Mouse (Mus musculus): ENCODE measurements at regions not wholly inside any gene's neighbourhood (a gene's known extent, or its start where the extent isn't known, plus 50 kb on each side); places are given as distances from the start of the nearest gene placed in this dataset.

GRCm38 (mm10) chr8:87214962-87215361, 257.4 kb downstream of the Cbln1 start:
- H3K9ac ChIP-seq (ENCODE audit: low read depth, poor library complexity, severe bottlenecking) = no peak overlapping the region
- no peak overlapping the region for H3K27ac ChIP-seq (ENCODE audit: insufficient read depth, low read length)
- no peak overlapping the region for H3K4me3 ChIP-seq (ENCODE audit: low read depth, low read length)
- H3K4me1 ChIP-seq (ENCODE audit: control insufficient read depth, insufficient read depth, low read length) = no peaks in the 10 kb centered on the region
- H3K9me3 ChIP-seq (replicated peaks; ENCODE audit: control insufficient read depth, insufficient read depth, low read length, poor library complexity, severe bottlenecking) = no peaks in the 10 kb centered on the region
- no peak for TF ChIP-seq EP300 (IDR thresholded peaks at IDR 0.05; ENCODE audit: insufficient read depth, low read depth, low read length)
- TF ChIP-seq POLR2A (IDR thresholded peaks at IDR 0.05; ENCODE audit: insufficient read depth, low read length) = no peak
- no peak for TF ChIP-seq CTCF (IDR thresholded peaks at IDR 0.05; ENCODE audit: low read depth, low read length)
- H3K36me3 ChIP-seq (ENCODE audit: control insufficient read depth, insufficient read depth, low read length, poor library complexity, severe bottlenecking) = no peaks in the 10 kb centered on the region
- no peaks in the 10 kb centered on the region for H3K27me3 ChIP-seq (ENCODE audit: control insufficient read depth, insufficient read depth, low read length, poor library complexity, severe bottlenecking)

GRCm38 (mm10) chr8:87210546-87210945, 261.9 kb downstream of the Cbln1 start:
- no peaks in the 10 kb centered on the region for H3K9me3 ChIP-seq (replicated peaks; ENCODE audit: control insufficient read depth, insufficient read depth, low read length, poor library complexity, severe bottlenecking)
- no peak overlapping the region for H3K9ac ChIP-seq (ENCODE audit: low read depth, poor library complexity, severe bottlenecking)
- H3K27me3 ChIP-seq (ENCODE audit: control insufficient read depth, insufficient read depth, low read length, poor library complexity, severe bottlenecking) = no peaks in the 10 kb centered on the region
- no peaks in the 10 kb centered on the region for H3K36me3 ChIP-seq (ENCODE audit: control insufficient read depth, insufficient read depth, low read length, poor library complexity, severe bottlenecking)
- H3K4me1 ChIP-seq (ENCODE audit: control insufficient read depth, insufficient read depth, low read length) = no peaks in the 10 kb centered on the region
- H3K27ac ChIP-seq (ENCODE audit: insufficient read depth, low read length) = no peak overlapping the region
- no peak for TF ChIP-seq CTCF (IDR thresholded peaks at IDR 0.05; ENCODE audit: low read depth, low read length)
- no peak for TF ChIP-seq EP300 (IDR thresholded peaks at IDR 0.05; ENCODE audit: insufficient read depth, low read depth, low read length)
- no peak for TF ChIP-seq POLR2A (IDR thresholded peaks at IDR 0.05; ENCODE audit: insufficient read depth, low read length)
- H3K4me3 ChIP-seq (ENCODE audit: low read depth, low read length) = no peak overlapping the region

- Histone ChIP-seq H3K27ac (ENCODE audit: insufficient read depth, low read length) (no peak overlapping the region), H3K4me1 (ENCODE audit: control insufficient read depth, insufficient read depth, low read length) (no peaks in the 10 kb centered on the region)
- TF ChIP-seq EP300 (IDR thresholded peaks at IDR 0.05; ENCODE audit: insufficient read depth, low read depth, low read length) = no peak
- TF ChIP-seq CTCF (IDR thresholded peaks at IDR 0.05; ENCODE audit: low read depth, low read length) = no peak
- no peak for TF ChIP-seq POLR2A (IDR thresholded peaks at IDR 0.05; ENCODE audit: insufficient read depth, low read length)
Observed at GRCm38 (mm10) chr8:87209295-87209694, 263.1 kb downstream of the Cbln1 start.

GRCm38 (mm10) chr8:87208036-87208435, 264.4 kb downstream of the Cbln1 start:
- Histone ChIP-seq H3K4me1 (ENCODE audit: control insufficient read depth, insufficient read depth, low read length) (no peaks in the 10 kb centered on the region), H3K27ac (ENCODE audit: insufficient read depth, low read length) (no peak overlapping the region), H3K4me3 (ENCODE audit: low read depth, low read length) (no peak overlapping the region), H3K9ac (ENCODE audit: low read depth, poor library complexity, severe bottlenecking) (no peak overlapping the region), H3K9me3 (replicated peaks; ENCODE audit: control insufficient read depth, insufficient read depth, low read length, poor library complexity, severe bottlenecking) (no peaks in the 10 kb centered on the region), H3K36me3 (ENCODE audit: control insufficient read depth, insufficient read depth, low read length, poor library complexity, severe bottlenecking) (no peaks in the 10 kb centered on the region), H3K27me3 (ENCODE audit: control insufficient read depth, insufficient read depth, low read length, poor library complexity, severe bottlenecking) (no peaks in the 10 kb centered on the region)
- TF ChIP-seq CTCF (IDR thresholded peaks at IDR 0.05; ENCODE audit: low read depth, low read length) = no peak
- no peak for TF ChIP-seq POLR2A (IDR thresholded peaks at IDR 0.05; ENCODE audit: insufficient read depth, low read length)
- no peak for TF ChIP-seq EP300 (IDR thresholded peaks at IDR 0.05; ENCODE audit: insufficient read depth, low read depth, low read length)

More at GRCm38 (mm10) chr8:87209295-87209694, 263.1 kb downstream of the Cbln1 start:
- Histone ChIP-seq H3K9ac (ENCODE audit: low read depth, poor library complexity, severe bottlenecking) (no peak overlapping the region), H3K9me3 (replicated peaks; ENCODE audit: control insufficient read depth, insufficient read depth, low read length, poor library complexity, severe bottlenecking) (no peaks in the 10 kb centered on the region), H3K36me3 (ENCODE audit: control insufficient read depth, insufficient read depth, low read length, poor library complexity, severe bottlenecking) (no peaks in the 10 kb centered on the region), H3K4me3 (ENCODE audit: low read depth, low read length) (no peak overlapping the region), H3K27me3 (ENCODE audit: control insufficient read depth, insufficient read depth, low read length, poor library complexity, severe bottlenecking) (no peaks in the 10 kb centered on the region)

- Histone ChIP-seq H3K36me3 (ENCODE audit: control insufficient read depth, insufficient read depth, low read length, poor library complexity, severe bottlenecking) (no peaks in the 10 kb centered on the region), H3K4me3 (ENCODE audit: low read depth, low read length) (no peak overlapping the region), H3K27me3 (ENCODE audit: control insufficient read depth, insufficient read depth, low read length, poor library complexity, severe bottlenecking) (no peaks in the 10 kb centered on the region), H3K9me3 (replicated peaks; ENCODE audit: control insufficient read depth, insufficient read depth, low read length, poor library complexity, severe bottlenecking) (no peaks in the 10 kb centered on the region), H3K9ac (ENCODE audit: low read depth, poor library complexity, severe bottlenecking) (no peak overlapping the region), H3K4me1 (ENCODE audit: control insufficient read depth, insufficient read depth, low read length) (no peaks in the 10 kb centered on the region), H3K27ac (ENCODE audit: insufficient read depth, low read length) (no peak overlapping the region)
- TF ChIP-seq POLR2A (IDR thresholded peaks at IDR 0.05; ENCODE audit: insufficient read depth, low read length) = no peak
- no peak for TF ChIP-seq EP300 (IDR thresholded peaks at IDR 0.05; ENCODE audit: insufficient read depth, low read depth, low read length)
- TF ChIP-seq CTCF (IDR thresholded peaks at IDR 0.05; ENCODE audit: low read depth, low read length) = no peak
Observed at GRCm38 (mm10) chr8:87202639-87203160, 269.7 kb downstream of the Cbln1 start.

- no peak overlapping the region for H3K27ac ChIP-seq (ENCODE audit: insufficient read depth, low read length)
Observed at GRCm38 (mm10) chr8:87199461-87200131, 272.8 kb downstream of the Cbln1 start.

More at GRCm38 (mm10) chr8:87199461-87200131, 272.8 kb downstream of the Cbln1 start:
- TF ChIP-seq POLR2A (IDR thresholded peaks at IDR 0.05; ENCODE audit: insufficient read depth, low read length) (no peak), CTCF (IDR thresholded peaks at IDR 0.05; ENCODE audit: low read depth, low read length) (no peak), EP300 (IDR thresholded peaks at IDR 0.05; ENCODE audit: insufficient read depth, low read depth, low read length) (no peak)
- H3K27me3 ChIP-seq (ENCODE audit: control insufficient read depth, insufficient read depth, low read length, poor library complexity, severe bottlenecking) = no peaks in the 10 kb centered on the region
- no peak overlapping the region for H3K9ac ChIP-seq (ENCODE audit: low read depth, poor library complexity, severe bottlenecking)
- H3K36me3 ChIP-seq (ENCODE audit: control insufficient read depth, insufficient read depth, low read length, poor library complexity, severe bottlenecking) = no peaks in the 10 kb centered on the region
- H3K4me3 ChIP-seq (ENCODE audit: low read depth, low read length) = no peak overlapping the region
- H3K9me3 ChIP-seq (replicated peaks; ENCODE audit: control insufficient read depth, insufficient read depth, low read length, poor library complexity, severe bottlenecking) = no peaks in the 10 kb centered on the region
- no peaks in the 10 kb centered on the region for H3K4me1 ChIP-seq (ENCODE audit: control insufficient read depth, insufficient read depth, low read length)
